Mouse (Mus musculus) MEL-GATA-1-ER (cell line): Measurements from ENCODE around the gene Ak7.
A peak's percentile ranks its signal among the peaks of the same experiment; 100 is the strongest.

ENCODE experiments used
- DNase-seq: peaks from one replicate; pipeline ENCODE4 v3.0.0-alpha.2; 2012; ENCODE audit warnings: low read depth; ENCODE audit errors: extremely low read depth

Gene Ak7

DNA sequence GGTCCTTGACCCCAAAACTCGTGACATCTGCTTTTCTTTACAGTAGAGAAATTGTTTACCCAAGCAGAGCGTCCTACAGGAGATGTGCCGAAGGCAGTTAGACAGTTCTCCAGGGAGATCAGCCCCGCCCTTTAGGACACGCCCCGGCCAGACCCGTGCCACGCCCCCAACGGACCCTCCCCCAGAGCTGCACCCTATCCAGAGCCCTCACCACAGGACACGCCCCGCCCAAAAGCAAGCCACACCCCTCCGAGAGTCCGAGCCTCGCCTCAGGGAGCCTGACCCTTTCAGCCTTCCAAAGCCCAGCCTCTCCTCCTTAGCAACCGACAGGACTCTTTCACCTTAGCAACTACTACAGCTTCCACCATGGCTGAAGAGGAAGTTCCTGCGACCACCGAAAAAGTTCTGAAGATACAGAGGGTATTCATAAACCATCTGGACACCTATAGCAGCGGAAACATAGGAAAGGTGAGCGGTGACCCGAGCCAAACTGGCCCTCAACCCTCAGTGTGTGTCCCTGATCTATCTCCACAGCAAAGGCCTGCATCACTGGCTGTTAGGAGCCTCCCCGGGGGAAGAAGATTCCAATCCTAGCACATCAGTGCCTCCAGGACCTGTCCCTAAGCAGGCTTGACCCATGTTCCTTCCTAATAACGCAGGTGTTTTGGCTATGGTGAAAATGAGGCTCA is at the start of gene Ak7:
Gene Ak7 (plus strand): TSS at position 178 of the 689 bp plus-strand sequence.
- DNase-seq = no peak

DNA sequence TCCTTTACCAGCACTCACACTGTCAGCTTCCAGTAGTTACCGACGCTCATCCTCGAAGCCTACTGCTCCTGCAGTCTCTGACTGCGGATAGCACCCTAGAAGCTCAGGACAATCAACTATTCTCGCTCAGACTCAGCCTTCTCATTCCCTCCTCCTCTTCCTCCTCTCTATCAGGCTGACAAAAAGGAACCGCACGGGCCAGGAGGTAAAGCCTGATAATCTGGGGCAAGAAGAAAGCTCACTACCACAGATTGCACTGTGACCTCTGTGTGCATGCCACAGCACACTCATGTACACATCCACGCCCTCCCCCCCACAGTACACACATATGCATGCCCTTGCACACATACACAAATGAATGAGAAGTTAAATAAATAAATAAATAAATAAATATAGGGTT is 29.5 kb upstream of the Ak7 start:
- no peak for DNase-seq

- no peak for DNase-seq
Measured at GRCm38 (mm10) chr12:105678211-105678610, 27.6 kb upstream of the Ak7 start.

GRCm38 (mm10) chr12:105678762-105679161 is 27.0 kb upstream of the Ak7 start:
- no peak for DNase-seq

GRCm38 (mm10) chr12:105683933-105684901 is 21.6 kb upstream of the Ak7 start, which contains the start of gene Gskip:
Gene Gskip, plus strand, starts transcription at chr12:105684829.
- peak; percentile 69 for DNase-seq

- peak; percentile 89 for DNase-seq
Measured at GRCm38 (mm10) chr12:105685001-105685691, 20.6 kb upstream of the Ak7 start, which contains the start of gene Atg2b. Gene Atg2b, minus strand, starts transcription at chr12:105685211.

DNA sequence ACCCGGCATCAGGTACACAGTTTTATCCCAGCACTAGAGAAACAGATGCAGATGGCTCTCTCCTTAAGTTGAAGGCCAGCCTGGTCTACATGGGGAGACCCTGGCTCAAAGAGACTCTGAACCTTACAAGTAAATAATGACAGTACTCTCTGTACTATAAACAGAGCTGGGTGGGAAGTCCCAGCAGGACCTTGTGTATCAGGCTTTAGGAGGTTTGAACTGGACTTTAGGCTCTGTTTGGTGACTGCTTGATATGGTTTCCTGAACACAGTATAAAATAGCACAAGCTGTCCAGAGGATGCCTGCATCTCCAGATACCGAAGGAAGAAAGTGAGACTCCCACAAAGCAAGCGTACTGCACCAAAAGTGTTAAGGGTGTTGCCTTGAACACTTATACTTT is 19.0 kb upstream of the Ak7 start:
- no peak for DNase-seq

- DNase-seq = no peak
Measured at GRCm38 (mm10) chr12:105687416-105687815, 18.4 kb upstream of the Ak7 start.

DNA sequence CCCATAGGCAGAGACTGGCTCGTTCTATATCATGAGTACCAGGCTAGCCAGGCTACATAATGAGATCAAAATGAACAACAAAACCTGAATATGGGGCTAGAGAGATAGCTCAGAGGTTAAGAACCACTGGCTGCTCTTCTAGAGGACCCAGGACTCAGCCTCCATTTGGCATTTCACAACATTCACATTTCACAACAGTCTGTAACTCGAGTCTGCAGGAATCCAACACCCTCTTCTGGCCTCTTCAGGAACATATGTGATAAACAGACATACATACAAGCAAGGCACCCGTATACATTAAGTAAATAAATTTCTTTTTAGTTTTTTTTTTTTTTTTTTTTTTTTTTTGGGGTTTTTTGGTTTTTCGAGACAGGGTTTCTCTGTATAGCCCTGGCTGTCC is 17.2 kb upstream of the Ak7 start:
- no peak for DNase-seq

- DNase-seq = no peak
Measured at GRCm38 (mm10) chr12:105689435-105689834, 16.3 kb upstream of the Ak7 start.

DNA sequence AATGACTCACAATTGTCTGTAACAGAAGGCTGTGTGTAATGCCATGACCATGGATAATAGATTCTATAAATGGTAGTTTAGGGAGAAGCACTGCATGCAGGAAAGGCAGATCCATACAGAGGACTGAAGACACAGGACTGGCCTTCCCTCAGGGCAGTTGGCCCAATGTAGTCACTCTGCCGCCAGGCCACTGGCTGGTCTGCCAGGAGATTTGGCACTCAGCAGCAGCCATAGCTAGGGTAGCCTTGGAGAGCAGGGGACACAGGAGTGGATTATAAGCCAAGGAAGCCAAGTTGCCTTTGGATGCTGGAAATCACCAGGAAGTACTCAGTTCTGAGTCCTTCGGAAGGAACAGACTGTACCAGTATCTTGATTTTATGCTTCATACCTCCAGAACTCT is 11.8 kb upstream of the Ak7 start:
- no peak for DNase-seq

- no peak for DNase-seq
Measured at GRCm38 (mm10) chr12:105695848-105696247, 9.9 kb upstream of the Ak7 start.

GRCm38 (mm10) chr12:105697104-105697780 is 8.5 kb upstream of the Ak7 start:
- DNase-seq = no peak

DNA sequence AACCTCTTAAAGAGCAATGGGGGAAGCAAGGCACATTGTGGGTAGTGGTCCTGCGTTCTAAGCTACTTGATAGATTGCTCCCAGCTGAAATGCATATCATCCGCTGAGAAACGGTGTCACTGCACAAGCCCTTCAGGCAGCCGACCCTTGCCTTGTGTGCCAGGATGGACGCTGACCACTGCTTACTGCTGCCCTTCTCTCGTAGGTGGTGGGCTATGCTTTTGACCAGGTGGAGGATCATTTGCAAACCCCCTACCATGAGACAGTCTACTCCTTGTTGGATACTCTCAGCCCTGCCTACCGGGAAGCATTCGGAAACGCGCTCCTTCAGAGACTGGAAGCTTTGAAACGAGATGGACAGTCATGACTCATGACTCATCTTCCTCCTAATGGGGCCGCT is 5.3 kb upstream of the Ak7 start:
- no peak for DNase-seq

DNA sequence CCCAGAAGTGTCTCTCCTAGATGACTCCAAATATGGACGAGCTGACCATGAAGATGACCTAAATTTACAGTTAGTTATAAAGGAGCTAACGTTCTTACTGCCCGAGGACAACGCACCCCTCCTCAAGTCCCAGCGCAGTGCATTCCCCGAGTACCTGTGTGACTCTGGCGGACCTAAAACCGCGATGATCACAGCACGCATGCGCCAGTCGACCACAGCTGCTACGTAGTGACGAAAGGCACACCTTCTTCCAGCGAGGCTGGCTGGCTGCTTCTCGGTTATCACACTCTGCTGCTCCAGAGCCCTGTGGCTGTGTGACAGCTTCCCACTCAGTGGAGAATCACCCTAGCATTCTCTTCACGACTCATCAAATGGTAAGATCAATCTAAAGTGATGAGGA is 12.8 kb downstream of the Ak7 start:
- DNase-seq = peak; percentile 66

GRCm38 (mm10) chr12:105720196-105720595 is 14.4 kb downstream of the Ak7 start:
- DNase-seq = no peak

DNA sequence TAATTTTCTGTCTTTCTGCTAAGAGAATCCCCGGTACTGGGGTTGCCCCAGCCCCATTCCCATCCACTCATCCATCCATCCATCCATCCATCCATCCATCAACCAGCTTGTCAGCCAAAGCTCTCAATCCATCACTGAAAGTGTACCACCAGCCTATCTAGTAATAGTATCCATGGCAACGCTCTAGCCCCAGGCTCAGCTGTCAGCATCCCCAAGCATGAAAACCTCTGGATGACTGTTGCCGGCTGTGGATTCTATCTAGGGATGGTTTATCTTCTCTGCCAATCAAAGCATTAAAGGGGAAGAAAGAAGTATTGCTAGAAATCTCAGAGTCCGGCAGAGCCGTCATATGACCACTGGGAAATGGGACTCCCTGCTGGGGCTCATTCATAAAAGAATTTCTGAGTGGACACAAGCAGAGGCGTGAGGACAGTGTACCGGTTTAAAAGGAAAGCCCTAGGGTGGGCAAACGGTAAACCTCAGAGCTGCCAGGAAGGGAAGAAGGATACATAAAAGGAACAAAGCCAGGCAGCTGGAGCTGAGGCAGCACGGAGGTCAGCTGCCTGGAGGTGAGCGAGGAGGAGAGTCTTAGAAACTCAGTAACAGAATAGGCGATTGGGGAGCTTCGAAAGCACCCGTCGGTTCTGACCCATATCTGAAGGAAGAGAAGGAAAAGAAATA is 15.8 kb downstream of the Ak7 start:
- DNase-seq = no peak

DNA sequence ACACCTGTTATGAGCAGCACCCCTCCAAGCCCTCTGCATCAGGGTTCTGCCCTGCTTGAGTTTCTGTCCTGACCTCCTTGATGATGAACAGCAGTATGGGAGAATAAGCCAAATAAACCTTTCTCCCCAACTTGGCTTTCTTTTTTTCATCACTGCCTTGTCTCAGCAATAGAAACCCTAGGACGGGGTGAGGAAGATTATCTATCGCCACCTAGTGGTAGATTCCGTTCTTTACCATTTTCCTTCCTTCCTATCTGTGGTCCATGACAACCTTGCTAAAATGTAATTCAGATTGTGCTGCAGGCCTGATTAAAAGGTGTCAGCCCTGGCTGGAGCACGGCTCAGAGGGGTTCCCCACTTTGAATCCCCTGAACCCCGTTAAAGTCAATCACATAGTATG is 16.9 kb downstream of the Ak7 start:
- DNase-seq = peak; percentile 68

DNA sequence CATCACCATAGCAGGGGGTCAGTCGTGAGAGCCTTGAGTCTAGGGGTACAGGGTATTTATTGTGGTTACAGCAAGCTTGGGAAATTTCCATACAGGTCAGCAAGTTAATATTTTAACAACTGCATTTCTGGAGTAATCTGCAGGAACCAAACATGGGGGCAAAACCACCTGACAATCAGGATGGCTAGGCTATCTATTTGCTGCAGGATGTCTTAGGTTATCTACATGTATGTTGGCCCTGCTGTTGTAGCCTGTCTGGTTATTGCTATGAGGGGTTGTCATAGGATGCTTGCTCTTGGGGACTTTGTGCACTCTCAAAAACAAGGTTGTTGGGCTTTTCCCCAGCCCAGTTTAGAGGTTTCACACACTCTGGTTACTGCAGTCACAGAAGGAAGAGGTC is 18.8 kb downstream of the Ak7 start:
- peak; percentile 63 for DNase-seq

- DNase-seq = no peak
Measured at GRCm38 (mm10) chr12:105725736-105726135, 20.0 kb downstream of the Ak7 start.

- peak; percentile 83 for DNase-seq
Measured at GRCm38 (mm10) chr12:105727268-105727667, 21.5 kb downstream of the Ak7 start.
